In genomic region chr13:24844983-24845955, GRCm38 (mm10) we compare ENCODE assay signal across 10 mouse cellular contexts. TPM values are rescaled to one million over a fixed set of nuclear protein-coding genes. Genes with fewer than 3 reads are reported as not detected.
DNase-seq lines count a peak whose midpoint lies in the region; ATAC-seq and TF ChIP-seq lines count a peak whose summit lies in the region.
"Had no signal": no experiment of that assay in that cellular context is flagged by ENCODE, and none has a peak within 500 bp of the region (broad histone marks: within the 10 kb centered on the region; RNA-seq: fewer than 3 reads in every experiment).

D130043K22Rik (plus strand) TSS chr13:24845135.

- peak; percentile 66 for DNase-seq in layer of hippocampus, adult 11-12 months (ENCODE audit: low spot score)
- no peak for DNase-seq in layer of hippocampus, adult 9-10 months (ENCODE audit: low spot score)
- DNase-seq in cerebellum, adult 8-10 months: peak; percentile 55
- peak; percentile 72 for DNase-seq in forebrain, postnatal 0 days
- peak; percentile 52 for DNase-seq in liver
- peak; percentile 67 for DNase-seq in thymus, postnatal 4 days

- 6% methylated on average over 40 of the region's 40 CpGs for whole genome bisulfite sequencing in forebrain, postnatal 0 days
- 18% methylated on average over 40 of the region's 40 CpGs for WGBS in intestine, postnatal 0 days
- WGBS in neural tube, embryonic 12.5 days: 11% methylated on average over 40 of the region's 40 CpGs

- no peaks in the 10 kb centered on the region for H3K4me1 ChIP-seq in forebrain, postnatal 0 days (ENCODE audit: insufficient read depth)
- peaks cover 4% of the 10 kb centered on the region; the same call in 1 of the 2 replicates for H3K4me1 ChIP-seq in intestine, postnatal 0 days (replicated peaks; ENCODE audit: control insufficient read depth, insufficient read depth, low read length)
- peaks cover 8% of the 10 kb centered on the region for H3K4me1 ChIP-seq in neural tube, embryonic 12.5 days

- peak within 1 kb of the TSS; percentile 57 for H3K4me3 ChIP-seq in forebrain, postnatal 0 days (ENCODE audit: low read depth, low read length)
- H3K4me3 ChIP-seq in intestine, postnatal 0 days (ENCODE audit: low read depth, low read length): peak within 1 kb of the TSS; percentile 35
- peak within 1 kb of the TSS; percentile 56 for H3K4me3 ChIP-seq in neural tube, embryonic 12.5 days

- peak; percentile 98 for ATAC-seq in forebrain, postnatal 0 days
- ATAC-seq in intestine, postnatal 0 days: peak; percentile 63
- peak; percentile 96 for ATAC-seq in neural tube, embryonic 12.5 days (ENCODE audit: low FRiP score, low read depth)
- ATAC-seq: Patski had no signal

- H3K27me3 ChIP-seq in forebrain, postnatal 0 days (ENCODE audit: insufficient read depth, low read length): no peaks in the 10 kb centered on the region
- no peaks in the 10 kb centered on the region for H3K27me3 ChIP-seq in intestine, postnatal 0 days (replicated peaks; ENCODE audit: control insufficient read depth, insufficient read depth, low read length)
- no peaks in the 10 kb centered on the region for H3K27me3 ChIP-seq in neural tube, embryonic 12.5 days (replicated peaks)
- H3K27me3 ChIP-seq: Patski had no signal

- peak; percentile 30 for TF ChIP-seq CTCF in forebrain, postnatal 0 days (IDR thresholded peaks at IDR 0.05; ENCODE audit: low read depth)
- 0 out of 2 replicates have a peak, but pooled peaks have one; percentile 3 for TF ChIP-seq CTCF in intestine, postnatal 0 days (IDR thresholded peaks at IDR 0.05; ENCODE audit: low read depth)

- H3K4me2 ChIP-seq in forebrain, postnatal 0 days (ENCODE audit: low read depth): peak within 1 kb of the TSS; percentile 73
- H3K4me2 ChIP-seq in intestine, postnatal 0 days (replicated peaks; ENCODE audit: low read depth): peak within 1 kb of the TSS; percentile 75
- peak within 1 kb of the TSS; percentile 96 for H3K4me2 ChIP-seq in neural tube, embryonic 12.5 days (replicated peaks)

- peaks cover 5% of the 10 kb centered on the region; the same call in 1 of the 2 replicates for H3K36me3 ChIP-seq in forebrain, postnatal 0 days (ENCODE audit: insufficient read depth)
- H3K36me3 ChIP-seq in intestine, postnatal 0 days (ENCODE audit: control insufficient read depth, insufficient read depth): no peaks in the 10 kb centered on the region
- H3K36me3 ChIP-seq in neural tube, embryonic 12.5 days: peaks cover 11% of the 10 kb centered on the region; the same call in 1 of the 2 replicates

- H3K9me3 ChIP-seq in forebrain, postnatal 0 days (ENCODE audit: low read length): no peaks in the 10 kb centered on the region
- H3K9me3 ChIP-seq in intestine, postnatal 0 days (ENCODE audit: control insufficient read depth): no peaks in the 10 kb centered on the region
- no peaks in the 10 kb centered on the region for H3K9me3 ChIP-seq in neural tube, embryonic 12.5 days

- peak within 1 kb of the TSS; percentile 59 for H3K9ac ChIP-seq in forebrain, postnatal 0 days
- 0 out of 2 replicates have a peak within 1 kb of the TSS, but pooled peaks have one; percentile 22 for H3K9ac ChIP-seq in intestine, postnatal 0 days (ENCODE audit: low read depth, low read length)
- H3K9ac ChIP-seq in neural tube, embryonic 12.5 days: peak within 1 kb of the TSS; percentile 63

- H3K27ac ChIP-seq in forebrain, postnatal 0 days (ENCODE audit: low read depth, low read length): no peak within 1 kb of the TSS
- H3K27ac ChIP-seq in intestine, postnatal 0 days (ENCODE audit: low read depth, low read length): no peak within 1 kb of the TSS
- no peak within 1 kb of the TSS for H3K27ac ChIP-seq in neural tube, embryonic 12.5 days

RNA-seq across cellular contexts. Expression of gene D130043K22Rik, which starts in this region (rescaled TPM):
- 10.2 and 13.1 TPM in 2 replicates for total RNA-seq in forebrain, postnatal 0 days (2014; rRNA removed)
- 3.0 and 5.6 TPM in 2 replicates for polyA plus RNA-seq in forebrain, postnatal 0 days (2015; fragmentation: Nextera tagmentation; extraction: Ambion mirVana)
- polyA plus RNA-seq in intestine, postnatal 0 days (2015; fragmentation: Nextera tagmentation; extraction: Ambion mirVana): 1.5 and 1.6 TPM in 2 replicates
- 1.9 and 2.4 TPM in 2 replicates for polyA plus RNA-seq in neural tube, embryonic 12.5 days (2016; fragmentation: Nextera tagmentation; extraction: Ambion mirVana)
- total RNA-seq: neutrophil, adult 5-6 weeks had no signal
